Comparison of ENCODE assay signal across 24 mouse cellular contexts in genomic region chr14:59513922-59514444, GRCm38 (mm10).
DNase-seq lines count a peak whose midpoint lies in the region; ATAC-seq and TF ChIP-seq lines count a peak whose summit lies in the region.
"Had no signal": no experiment of that assay in that cellular context is flagged by ENCODE, and none has a peak within 500 bp of the region (broad histone marks: within the 10 kb centered on the region; RNA-seq: fewer than 3 reads in every experiment).

No protein-coding gene starts in this region.

- no peaks in the 10 kb centered on the region for H3K9me3 ChIP-seq in embryonic facial prominence, embryonic 15.5 days (replicated peaks)
- H3K9me3 ChIP-seq: heart, embryonic 12.5 days; limb, embryonic 13.5 days; megakaryocyte, embryonic 14.5 days; midbrain, embryonic 13.5 days had no signal

- WGBS in embryonic facial prominence, embryonic 15.5 days, result 47% methylated on average over 6 of the region's 6 CpGs
- 89% methylated on average over 6 of the region's 6 CpGs for WGBS in cerebellum, adult 2 months

- H3K4me1 ChIP-seq in embryonic facial prominence, embryonic 15.5 days, result peaks cover 5% of the 10 kb centered on the region; the same call in 1 of the 2 replicates
- H3K4me1 ChIP-seq in cerebellum, adult 2 months (ENCODE audit: control insufficient read depth, insufficient read depth, low read length), result no peaks in the 10 kb centered on the region
- H3K4me1 ChIP-seq: heart, embryonic 12.5 days; limb, embryonic 13.5 days; midbrain, embryonic 13.5 days had no signal

- H3K36me3 ChIP-seq in embryonic facial prominence, embryonic 15.5 days, result no peaks in the 10 kb centered on the region
- H3K36me3 ChIP-seq: heart, embryonic 12.5 days; limb, embryonic 13.5 days; midbrain, embryonic 13.5 days had no signal

- ATAC-seq in frontal cortex, adult (ENCODE audit: low TSS enrichment), result peak; percentile 69
- ATAC-seq in embryonic facial prominence, embryonic 15.5 days (ENCODE audit: insufficient number of reproducible peaks, low FRiP score, low TSS enrichment, low read depth), result 0 out of 2 replicates have a peak, but pooled peaks have one; percentile 47
- ATAC-seq: CD4-positive, CD25-positive, alpha-beta regulatory T cell, adult 4 months; forebrain, postnatal 0 days; intestine, postnatal 0 days; midbrain, embryonic 13.5 days had no signal

- intact Hi-C loops in left cerebral cortex, postnatal 25 days (cut with DNase I), result loop anchor here (5.0 kb wide), 1 partner anchor 47 kb away; no protein-coding TSS in a partner anchor

- no peak for DNase-seq in frontal cortex, postnatal 10 days (ENCODE audit: low spot score in 2 of 2)
- DNase-seq in left cerebral cortex, postnatal 25 days (ENCODE audit: low spot score in 2 of 2), result peak; percentile 12 to 59
- no peak for DNase-seq in left cerebral cortex, adult 8-10 months (ENCODE audit: low spot score in 2 of 2)
- no peak for DNase-seq in thymus, postnatal 25 days
- DNase-seq in cerebellum, adult 2 months, result no peak
- DNase-seq: cerebellum, adult 11-12 months; cerebellum, postnatal 14 days; forebrain, postnatal 0 days; gastrocnemius, postnatal 14 days; heart, adult 18-20 months; heart, postnatal 10 days; kidney, postnatal 25 days; lung, embryonic 14.5 days; lung, postnatal 36 days; thymus, postnatal 36 days had no signal

- peak overlapping the region; percentile 71 for H3K27ac ChIP-seq in embryonic facial prominence, embryonic 15.5 days (replicated peaks)
- no peak overlapping the region for H3K27ac ChIP-seq in cerebellum, adult 2 months (ENCODE audit: insufficient read depth, low read length)
- H3K27ac ChIP-seq: limb, embryonic 13.5 days; liver, embryonic 14.5 days; midbrain, embryonic 13.5 days had no signal

- no peak for TF ChIP-seq CTCF in cerebellum, adult 2 months (IDR thresholded peaks at IDR 0.05; ENCODE audit: borderline replicate concordance, insufficient read depth, low read depth, low read length)

- no peak overlapping the region for H3K9ac ChIP-seq in embryonic facial prominence, embryonic 15.5 days
- H3K9ac ChIP-seq: forebrain, postnatal 0 days; heart, embryonic 12.5 days; limb, embryonic 13.5 days; liver, embryonic 14.5 days; lung, embryonic 14.5 days; midbrain, embryonic 13.5 days had no signal

- no peaks in the 10 kb centered on the region for H3K27me3 ChIP-seq in embryonic facial prominence, embryonic 15.5 days
- no peaks in the 10 kb centered on the region for H3K27me3 ChIP-seq in cerebellum, adult 2 months (ENCODE audit: control insufficient read depth, insufficient read depth, low read length)
- H3K27me3 ChIP-seq: heart, embryonic 12.5 days; limb, embryonic 13.5 days; megakaryocyte, embryonic 14.5 days; midbrain, embryonic 13.5 days had no signal

- no peak for TF ChIP-seq POLR2A in cerebellum, adult 2 months (IDR thresholded peaks at IDR 0.05; ENCODE audit: borderline replicate concordance, insufficient read depth, low read length)

- no peak overlapping the region for H3K4me3 ChIP-seq in embryonic facial prominence, embryonic 15.5 days (replicated peaks)
- no peak overlapping the region for H3K4me3 ChIP-seq in cerebellum, adult 2 months (replicated peaks; ENCODE audit: insufficient read depth, low read depth, low read length)
- H3K4me3 ChIP-seq: heart, embryonic 12.5 days; limb, embryonic 13.5 days; megakaryocyte, embryonic 14.5 days; midbrain, embryonic 13.5 days had no signal

- H3K4me2 ChIP-seq in embryonic facial prominence, embryonic 15.5 days (replicated peaks), result no peak overlapping the region; the same call in 1 of the 2 replicates
- H3K4me2 ChIP-seq: heart, embryonic 12.5 days; limb, embryonic 13.5 days; lung, embryonic 14.5 days; midbrain, embryonic 13.5 days had no signal

Comparison
In these comparisons a context has a peak if more than half of its experiments do, and no peak if none do; other contexts are left out.
1. DNase-seq: peak in left cerebral cortex, postnatal 25 days (2 of 2); none in frontal cortex, postnatal 10 days (0 of 2), left cerebral cortex, adult 8-10 months (0 of 2), thymus, postnatal 25 days (single experiment) and cerebellum, adult 2 months (0 of 2).